Mouse (Mus musculus): ENCODE measurements at regions not wholly inside any gene's neighbourhood (a gene's known extent, or its start where the extent isn't known, plus 50 kb on each side); places are given as distances from the start of the nearest gene placed in this dataset.

DNA sequence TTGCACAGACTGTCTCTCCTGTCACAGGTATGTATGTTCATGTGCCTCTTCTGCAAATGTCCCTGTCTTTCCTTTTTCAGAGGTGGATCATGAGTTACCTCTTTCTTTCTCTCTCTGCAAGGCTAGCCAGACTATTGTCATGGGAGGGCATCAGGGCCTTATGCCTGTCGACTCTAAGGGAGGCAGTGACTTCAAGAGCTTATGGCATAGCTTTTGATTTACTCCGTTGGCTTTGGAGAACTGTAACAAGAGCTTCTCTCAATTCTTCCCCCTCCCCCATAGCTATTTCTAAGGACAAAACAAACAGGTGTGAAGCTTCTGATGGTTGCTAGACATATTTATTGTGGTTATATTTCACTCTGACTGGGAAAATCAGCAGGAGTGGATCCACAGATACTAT lies 191.0 kb downstream of the Papss1 start:
- TF ChIP-seq POU5F1 (IDR thresholded peaks at IDR 0.05; ENCODE audit: borderline replicate concordance, low read length) (no peak), NANOG (IDR thresholded peaks at IDR 0.05; ENCODE audit: borderline replicate concordance, low read length) (no peak), CTCF (conservative IDR thresholded peaks at IDR 0.05; ENCODE audit: low read length) (no peak)
- H3K36me3 ChIP-seq (ENCODE audit: insufficient read depth, low read length) = no peaks in the 10 kb centered on the region
- no peaks in the 10 kb centered on the region for H3K27me3 ChIP-seq (ENCODE audit: insufficient read depth, low read length)
- peaks cover 13% of the 10 kb centered on the region for H3K9me3 ChIP-seq (ENCODE audit: low read length)
- H3K4me3 ChIP-seq (replicated peaks; ENCODE audit: low read length) = no peak overlapping the region
- H3K4me1 ChIP-seq (replicated peaks; ENCODE audit: low read depth, low read length) = no peaks in the 10 kb centered on the region

DNA sequence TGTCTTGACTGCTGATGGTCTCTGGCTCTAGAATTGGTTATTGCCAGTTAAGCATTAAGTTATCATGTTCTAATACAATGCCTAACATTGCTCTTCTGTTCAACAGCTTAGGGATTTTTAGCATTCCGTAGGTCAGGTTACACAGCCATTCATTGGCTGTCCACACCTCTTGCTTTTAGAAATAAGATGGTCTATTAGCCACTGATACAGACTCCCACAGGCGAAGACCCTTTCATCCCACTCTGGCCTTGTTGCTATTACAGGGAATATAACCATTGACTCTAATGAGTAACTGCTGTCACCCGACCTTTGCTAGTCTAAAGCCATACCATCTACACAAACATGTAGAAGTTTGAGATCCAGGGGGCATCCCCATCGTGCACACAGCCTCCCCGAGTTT lies 191.6 kb downstream of the Papss1 start:
- H3K27me3 ChIP-seq (ENCODE audit: insufficient read depth, low read length) = no peaks in the 10 kb centered on the region
- no peak overlapping the region for H3K4me3 ChIP-seq (replicated peaks; ENCODE audit: low read length)
- TF ChIP-seq CTCF (conservative IDR thresholded peaks at IDR 0.05; ENCODE audit: low read length) (no peak), NANOG (IDR thresholded peaks at IDR 0.05; ENCODE audit: borderline replicate concordance, low read length) (no peak), POU5F1 (IDR thresholded peaks at IDR 0.05; ENCODE audit: borderline replicate concordance, low read length) (no peak)
- H3K4me1 ChIP-seq (replicated peaks; ENCODE audit: low read depth, low read length) = no peaks in the 10 kb centered on the region
- no peaks in the 10 kb centered on the region for H3K36me3 ChIP-seq (ENCODE audit: insufficient read depth, low read length)
- H3K9me3 ChIP-seq (ENCODE audit: low read length) = peaks cover 13% of the 10 kb centered on the region

DNA sequence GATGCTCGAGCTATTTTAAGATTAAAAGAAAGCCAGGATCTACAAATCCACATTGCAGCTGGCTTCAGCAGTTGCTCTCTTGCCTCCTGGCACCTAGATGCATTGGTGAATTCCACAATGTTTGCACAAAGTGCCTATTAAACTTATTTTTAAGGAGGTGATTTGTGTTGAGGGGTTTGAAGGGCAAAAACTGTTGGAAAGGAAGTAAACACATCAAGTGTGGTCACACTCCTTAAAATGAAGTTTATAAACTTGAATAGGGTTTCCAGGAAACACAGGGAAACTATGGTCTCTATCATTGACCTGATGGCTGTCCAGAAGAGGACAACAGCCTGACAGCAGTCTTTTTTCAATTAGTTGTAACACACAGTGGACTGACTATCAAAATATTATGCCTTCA lies 205.4 kb downstream of the Papss1 start:
- Histone ChIP-seq H3K9me3 (ENCODE audit: low read length) (no peaks in the 10 kb centered on the region), H3K27me3 (ENCODE audit: insufficient read depth, low read length) (no peaks in the 10 kb centered on the region), H3K4me3 (replicated peaks; ENCODE audit: low read length) (no peak overlapping the region), H3K36me3 (ENCODE audit: insufficient read depth, low read length) (no peaks in the 10 kb centered on the region), H3K4me1 (replicated peaks; ENCODE audit: low read depth, low read length) (no peaks in the 10 kb centered on the region)
- TF ChIP-seq NANOG (IDR thresholded peaks at IDR 0.05; ENCODE audit: borderline replicate concordance, low read length) (no peak), CTCF (conservative IDR thresholded peaks at IDR 0.05; ENCODE audit: low read length) (no peak), POU5F1 (IDR thresholded peaks at IDR 0.05; ENCODE audit: borderline replicate concordance, low read length) (no peak)

DNA sequence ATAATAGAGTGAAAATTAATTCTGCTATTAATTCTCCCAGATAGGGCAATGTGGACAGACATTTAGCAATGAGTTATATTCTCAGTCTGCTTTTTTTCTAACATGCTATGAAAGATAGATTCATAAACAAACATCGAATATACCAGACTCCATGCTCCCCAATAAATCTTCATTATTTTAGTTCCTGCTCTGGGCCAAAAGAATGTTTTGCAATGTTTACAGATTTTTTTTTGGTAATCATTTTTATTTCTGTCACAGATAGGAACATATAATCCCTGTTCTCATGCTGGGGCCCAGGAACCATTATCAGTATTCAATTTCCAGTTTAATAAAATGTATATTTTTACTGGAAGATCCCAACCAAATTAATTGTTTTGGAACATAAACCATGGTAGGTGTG lies 205.9 kb downstream of the Papss1 start:
- Histone ChIP-seq H3K9me3 (ENCODE audit: low read length) (no peaks in the 10 kb centered on the region), H3K27me3 (ENCODE audit: insufficient read depth, low read length) (no peaks in the 10 kb centered on the region), H3K36me3 (ENCODE audit: insufficient read depth, low read length) (no peaks in the 10 kb centered on the region), H3K4me1 (replicated peaks; ENCODE audit: low read depth, low read length) (no peaks in the 10 kb centered on the region), H3K4me3 (replicated peaks; ENCODE audit: low read length) (no peak overlapping the region)
- TF ChIP-seq CTCF (conservative IDR thresholded peaks at IDR 0.05; ENCODE audit: low read length) (no peak), POU5F1 (IDR thresholded peaks at IDR 0.05; ENCODE audit: borderline replicate concordance, low read length) (no peak), NANOG (IDR thresholded peaks at IDR 0.05; ENCODE audit: borderline replicate concordance, low read length) (no peak)

DNA sequence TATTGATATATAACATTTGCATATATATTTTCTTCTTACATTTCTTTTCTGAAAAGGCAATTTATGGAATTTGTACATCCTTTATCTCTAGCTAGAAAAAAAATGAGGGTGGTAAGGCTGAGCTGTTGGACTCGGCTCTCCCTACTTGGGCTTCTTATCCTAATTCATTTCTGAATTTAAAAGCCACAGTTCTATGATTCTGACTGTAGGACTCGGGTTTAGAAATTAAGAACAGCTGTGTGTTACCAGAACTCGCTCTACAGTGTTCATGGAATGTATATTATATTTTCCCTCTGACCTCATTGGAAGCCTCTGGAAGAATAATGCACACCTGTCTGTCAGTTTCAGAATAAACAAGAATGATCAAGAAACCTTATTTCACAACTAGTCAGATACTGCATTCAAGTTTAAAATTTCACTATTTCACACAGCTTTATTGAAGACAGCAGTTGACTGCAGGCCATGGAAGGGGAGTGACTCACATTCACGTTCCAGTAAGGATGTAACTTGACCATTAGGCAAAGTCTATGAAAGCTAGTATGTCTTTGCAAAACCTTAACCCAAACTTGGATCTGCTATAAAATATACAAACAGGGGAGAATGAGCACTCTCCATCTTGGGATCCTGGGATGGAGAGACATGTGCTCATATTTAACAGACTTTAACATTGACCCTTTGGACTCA lies 207.4 kb downstream of the Papss1 start:
- Histone ChIP-seq H3K36me3 (ENCODE audit: insufficient read depth, low read length) (no peaks in the 10 kb centered on the region), H3K4me3 (replicated peaks; ENCODE audit: low read length) (no peak overlapping the region), H3K4me1 (replicated peaks; ENCODE audit: low read depth, low read length) (no peaks in the 10 kb centered on the region), H3K9me3 (ENCODE audit: low read length) (no peaks in the 10 kb centered on the region), H3K27me3 (ENCODE audit: insufficient read depth, low read length) (no peaks in the 10 kb centered on the region)
- TF ChIP-seq CTCF (conservative IDR thresholded peaks at IDR 0.05; ENCODE audit: low read length) = no peak
- no peak for TF ChIP-seq NANOG (IDR thresholded peaks at IDR 0.05; ENCODE audit: borderline replicate concordance, low read length)
- TF ChIP-seq POU5F1 (IDR thresholded peaks at IDR 0.05; ENCODE audit: borderline replicate concordance, low read length) = no peak

DNA sequence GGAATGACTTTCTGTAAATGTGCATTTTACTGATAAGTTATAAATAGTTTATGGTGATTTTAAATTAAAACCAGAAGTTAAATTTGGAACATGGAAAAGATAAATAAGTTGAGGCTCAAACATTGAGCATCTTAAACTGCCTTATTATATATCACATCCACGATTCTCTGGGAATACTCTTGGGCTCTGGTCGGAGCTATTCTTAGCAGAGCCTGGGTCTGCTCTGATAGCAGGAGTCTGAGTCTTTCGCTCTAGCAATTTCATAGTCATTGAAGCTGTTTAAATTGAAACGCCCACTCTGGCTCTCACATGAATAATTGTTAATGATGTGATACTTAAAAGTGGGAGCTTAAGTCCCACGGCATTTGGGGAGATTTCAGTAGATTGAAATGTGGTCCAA lies 208.0 kb downstream of the Papss1 start:
- H3K4me1 ChIP-seq (replicated peaks; ENCODE audit: low read depth, low read length) = no peaks in the 10 kb centered on the region
- no peaks in the 10 kb centered on the region for H3K36me3 ChIP-seq (ENCODE audit: insufficient read depth, low read length)
- H3K27me3 ChIP-seq (ENCODE audit: insufficient read depth, low read length) = no peaks in the 10 kb centered on the region
- H3K9me3 ChIP-seq (ENCODE audit: low read length) = no peaks in the 10 kb centered on the region
- TF ChIP-seq POU5F1 (IDR thresholded peaks at IDR 0.05; ENCODE audit: borderline replicate concordance, low read length) = no peak
- no peak for TF ChIP-seq NANOG (IDR thresholded peaks at IDR 0.05; ENCODE audit: borderline replicate concordance, low read length)
- no peak for TF ChIP-seq CTCF (conservative IDR thresholded peaks at IDR 0.05; ENCODE audit: low read length)
- H3K4me3 ChIP-seq (replicated peaks; ENCODE audit: low read length) = no peak overlapping the region

DNA sequence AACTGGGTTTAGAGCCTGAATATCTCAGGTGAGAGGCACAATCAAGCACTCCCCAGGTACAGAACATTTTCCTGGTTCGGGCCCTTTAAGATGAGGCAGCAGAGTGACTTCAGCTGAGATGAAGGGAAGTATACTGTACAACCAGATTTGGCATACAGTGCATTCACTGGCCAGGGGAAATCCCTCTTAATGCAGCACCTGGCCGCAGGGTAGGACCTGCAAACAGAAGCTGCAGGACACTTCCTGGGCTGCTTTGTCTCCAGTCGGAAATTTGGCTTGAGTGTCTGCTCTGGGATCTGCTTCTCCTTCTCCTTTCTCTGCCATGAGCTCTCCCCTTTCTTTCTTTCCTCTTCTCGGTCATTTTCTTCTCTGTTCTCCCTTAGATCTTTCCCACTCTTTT lies 210.9 kb downstream of the Papss1 start:
- Histone ChIP-seq H3K27me3 (ENCODE audit: insufficient read depth, low read length) (no peaks in the 10 kb centered on the region), H3K4me1 (replicated peaks; ENCODE audit: low read depth, low read length) (no peaks in the 10 kb centered on the region), H3K4me3 (replicated peaks; ENCODE audit: low read length) (no peak overlapping the region), H3K36me3 (ENCODE audit: insufficient read depth, low read length) (no peaks in the 10 kb centered on the region), H3K9me3 (ENCODE audit: low read length) (no peaks in the 10 kb centered on the region)
- TF ChIP-seq POU5F1 (IDR thresholded peaks at IDR 0.05; ENCODE audit: borderline replicate concordance, low read length) = no peak

DNA sequence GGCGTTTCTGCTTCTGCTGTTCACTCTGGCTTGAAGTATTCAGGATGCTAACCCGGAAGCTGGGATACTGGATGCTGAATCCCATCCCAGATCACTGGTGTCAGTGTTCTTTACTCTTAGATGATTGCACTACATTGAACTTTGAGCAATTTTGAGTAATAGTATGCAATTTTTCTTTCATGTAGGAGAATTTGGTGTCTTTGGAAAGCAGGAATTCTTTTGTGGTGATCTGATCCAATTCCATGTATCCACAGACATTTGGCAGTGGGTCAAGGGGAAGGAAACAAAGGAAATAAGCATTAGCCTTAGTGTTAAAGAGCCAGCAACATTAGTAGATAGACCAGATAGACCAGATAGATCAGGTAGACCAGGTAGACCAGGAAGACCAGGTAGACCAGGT lies 212.1 kb downstream of the Papss1 start:
- no peak overlapping the region for H3K4me3 ChIP-seq (replicated peaks; ENCODE audit: low read length)
- H3K4me1 ChIP-seq (replicated peaks; ENCODE audit: low read depth, low read length) = no peaks in the 10 kb centered on the region
- H3K27me3 ChIP-seq (ENCODE audit: insufficient read depth, low read length) = no peaks in the 10 kb centered on the region
- TF ChIP-seq POU5F1 (IDR thresholded peaks at IDR 0.05; ENCODE audit: borderline replicate concordance, low read length) (no peak), CTCF (conservative IDR thresholded peaks at IDR 0.05; ENCODE audit: low read length) (no peak), NANOG (IDR thresholded peaks at IDR 0.05; ENCODE audit: borderline replicate concordance, low read length) (no peak)
- no peaks in the 10 kb centered on the region for H3K36me3 ChIP-seq (ENCODE audit: insufficient read depth, low read length)
- H3K9me3 ChIP-seq (ENCODE audit: low read length) = no peaks in the 10 kb centered on the region

DNA sequence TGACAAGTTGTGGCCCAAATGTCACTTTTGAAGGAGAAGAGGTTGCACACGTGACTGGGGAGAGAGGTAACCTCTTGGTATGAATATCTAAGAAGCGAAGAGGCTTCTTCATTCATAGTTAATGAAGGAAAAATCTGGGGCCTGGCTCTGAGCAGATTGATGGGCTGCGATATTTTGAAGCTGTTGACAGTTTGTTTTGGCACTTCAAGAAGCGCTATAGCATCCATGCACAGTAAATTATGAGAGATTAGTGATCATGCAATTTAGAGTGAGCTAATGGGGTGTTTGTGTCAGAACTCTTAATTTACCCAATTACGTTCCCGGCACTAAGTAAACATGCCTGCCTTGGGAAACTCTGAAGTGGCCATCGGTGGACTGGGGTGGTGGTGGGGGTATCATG lies 215.2 kb downstream of the Papss1 start:
- Histone ChIP-seq H3K4me3 (replicated peaks; ENCODE audit: low read length) (no peak overlapping the region), H3K4me1 (replicated peaks; ENCODE audit: low read depth, low read length) (no peaks in the 10 kb centered on the region), H3K27me3 (ENCODE audit: insufficient read depth, low read length) (no peaks in the 10 kb centered on the region), H3K9me3 (ENCODE audit: low read length) (no peaks in the 10 kb centered on the region), H3K36me3 (ENCODE audit: insufficient read depth, low read length) (no peaks in the 10 kb centered on the region)
- TF ChIP-seq NANOG (IDR thresholded peaks at IDR 0.05; ENCODE audit: borderline replicate concordance, low read length) = no peak
- TF ChIP-seq POU5F1 (IDR thresholded peaks at IDR 0.05; ENCODE audit: borderline replicate concordance, low read length) = no peak
- no peak for TF ChIP-seq CTCF (conservative IDR thresholded peaks at IDR 0.05; ENCODE audit: low read length)
